Mouse (Mus musculus): ENCODE measurements around the gene Atp2b1.
"Not testable (repeated sequence)": the region's sequence is repeated elsewhere in the genome, so short reads cannot be mapped to it uniquely, and the experiment has no call there.

Atp2b1 gene

GRCm38 (mm10) chr10:98979951-98980350, 65.7 kb downstream of the Atp2b1 start:
- ChIA-PET POLR2A (no interaction called here), CTCF (no interaction called here)

DNA sequence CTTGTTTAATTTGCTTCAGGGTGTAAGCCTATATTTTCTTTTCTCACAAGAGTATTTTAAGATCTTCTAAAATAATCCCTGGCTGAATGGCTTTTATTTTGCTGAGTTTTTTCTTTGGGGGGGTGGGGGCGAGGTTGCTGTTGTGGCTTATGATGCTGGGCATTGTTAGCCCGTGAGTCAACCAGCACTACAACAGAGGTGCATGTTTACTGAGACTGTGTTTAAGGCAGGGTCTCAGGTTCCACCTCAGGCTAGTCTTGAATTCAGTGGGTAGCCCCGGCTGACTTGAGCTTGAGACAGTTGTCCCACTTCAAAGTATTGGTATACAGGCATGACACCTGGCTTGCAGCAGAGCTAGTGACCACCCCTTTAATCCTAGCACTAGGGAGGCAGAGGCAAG, 77.8 kb downstream of the Atp2b1 start:
- CTCF ChIA-PET, result no interaction called here
- POLR2A ChIA-PET, result interaction anchor here in 1 of 4 experiments (0.6 kb wide), 1 partner anchor 43 kb away, joined by 3 read pairs; no protein-coding TSS in a partner anchor

GRCm38 (mm10) chr10:98993186-98993585, 79.0 kb downstream of the Atp2b1 start:
- ChIA-PET POLR2A (interaction anchor here in 1 of 4 experiments (1.0 kb wide), 1 partner anchor 22 kb away, joined by 3 read pairs; no protein-coding TSS in a partner anchor), CTCF (no interaction called here)

GRCm38 (mm10) chr10:98995016-98995747, 81.0 kb downstream of the Atp2b1 start:
- CTCF ChIA-PET, result not testable (repeated sequence)
- POLR2A ChIA-PET, result interaction anchor here in 1 of 4 experiments (0.5 kb wide), 1 partner anchor 29 kb away, joined by 4 read pairs; no protein-coding TSS in a partner anchor

GRCm38 (mm10) chr10:99004866-99005265, 90.7 kb downstream of the Atp2b1 start:
- CTCF ChIA-PET, result no interaction called here
- POLR2A ChIA-PET, result no interaction called here

GRCm38 (mm10) chr10:99011084-99011483, 96.9 kb downstream of the Atp2b1 start:
- POLR2A ChIA-PET, result no interaction called here
- CTCF ChIA-PET, result no interaction called here

- ChIA-PET CTCF (no interaction called here), POLR2A (interaction anchor here in 1 of 4 experiments (0.6 kb wide), 1 partner anchor 28 kb away, joined by 5 read pairs; no protein-coding TSS in a partner anchor)
Measured at GRCm38 (mm10) chr10:99012086-99012485, 97.9 kb downstream of the Atp2b1 start.

GRCm38 (mm10) chr10:99014737-99015136, 100.5 kb downstream of the Atp2b1 start:
- CTCF ChIA-PET, result no interaction called here
- POLR2A ChIA-PET, result interaction anchor here in 2 of 4 experiments (0.6 to 1.6 kb wide), 3 partner anchors 12 to 100 kb away, joined by 3 to 6 read pairs (median 3); partner anchors contain the start of gene Atp2b1 (in 1 of the 2)

DNA sequence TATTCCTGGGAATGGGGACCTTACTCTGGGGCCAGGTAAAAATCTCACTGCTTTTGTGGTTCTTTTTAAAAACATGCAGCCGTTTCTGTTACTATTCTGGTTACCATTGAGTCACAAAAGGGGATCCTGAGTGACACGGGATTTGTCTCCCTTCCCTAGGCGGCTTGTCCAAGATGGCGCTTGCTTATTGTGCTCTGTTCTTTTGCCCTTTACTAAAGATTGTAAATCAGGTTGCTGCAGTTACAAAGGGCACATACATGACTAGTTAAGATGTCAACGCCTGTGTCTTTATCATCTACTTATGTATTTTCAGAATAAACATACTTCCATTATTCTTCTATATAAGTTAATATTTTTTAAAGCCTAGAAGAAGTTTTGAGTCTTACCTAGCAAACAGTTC, 102.8 kb downstream of the Atp2b1 start:
- ChIA-PET CTCF (no interaction called here), POLR2A (interaction anchor here in 1 of 4 experiments (1.3 kb wide), 1 partner anchor 17 kb away, joined by 3 read pairs; no protein-coding TSS in a partner anchor)

- CTCF ChIA-PET, result interaction anchor here in 1 of 4 experiments (0.6 kb wide), 1 partner anchor 135 kb away, joined by 5 read pairs; no protein-coding TSS in a partner anchor
Measured at GRCm38 (mm10) chr10:99027462-99027861, 113.3 kb downstream of the Atp2b1 start.

GRCm38 (mm10) chr10:99029844-99030243, 115.6 kb downstream of the Atp2b1 start:
- ChIA-PET POLR2A (interaction anchor here in 1 of 4 experiments (0.5 kb wide), 2 partner anchors 10 to 58 kb away, joined by 3 read pairs; no protein-coding TSS in a partner anchor), CTCF (no interaction called here)

More at GRCm38 (mm10) chr10:99027462-99027861, 113.3 kb downstream of the Atp2b1 start:
- POLR2A ChIA-PET, result interaction anchor here in 2 of 4 experiments (0.6 to 1.0 kb wide), 2 partner anchors 9 to 13 kb away, joined by 3 to 6 read pairs; no protein-coding TSS in a partner anchor

DNA sequence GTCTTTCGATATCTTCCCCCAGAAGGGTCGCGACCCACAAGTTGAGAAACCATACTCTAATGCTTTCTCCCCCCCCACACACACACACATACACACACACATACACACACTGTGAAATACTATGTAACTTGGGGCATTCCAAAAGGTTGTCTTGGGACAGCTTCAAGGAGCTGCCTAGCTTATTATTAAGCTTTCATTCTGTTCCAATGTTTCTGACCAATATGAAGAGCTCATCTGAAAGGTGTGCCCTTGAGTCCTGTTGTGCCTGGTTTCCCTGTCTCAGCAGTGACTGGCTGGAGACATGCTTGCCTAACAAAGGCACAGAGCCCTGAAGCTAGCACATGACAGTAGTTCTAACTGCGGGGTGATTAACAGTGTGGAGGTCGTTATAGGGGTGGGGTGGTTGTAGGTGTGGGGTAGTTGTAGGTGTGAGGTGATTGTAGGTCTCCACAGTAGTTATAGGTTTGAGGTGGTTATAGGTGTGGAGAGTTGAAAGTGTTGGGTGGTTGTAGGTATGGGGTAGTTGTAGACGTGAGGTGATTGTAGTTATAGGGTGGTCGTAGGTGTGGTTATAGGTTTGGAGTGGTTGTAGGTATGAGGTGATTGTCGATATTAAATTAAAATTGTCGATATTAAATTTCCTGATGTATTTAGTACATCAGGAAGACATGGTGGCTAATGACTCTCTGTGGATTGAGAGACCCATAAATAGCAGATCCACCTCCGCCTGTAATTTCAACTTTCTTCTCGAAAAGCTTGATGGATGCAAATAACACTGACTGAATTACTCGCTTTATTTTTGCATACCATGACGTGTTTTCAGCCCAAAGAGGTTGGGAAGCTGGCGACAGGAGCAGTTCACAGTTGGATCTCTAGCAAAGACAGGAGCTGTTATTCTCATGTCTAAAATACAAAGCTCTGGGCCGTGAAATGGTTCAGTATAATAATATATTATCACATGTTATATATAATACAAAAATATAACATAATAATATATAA, 119.9 kb downstream of the Atp2b1 start:
- ChIA-PET POLR2A (interaction anchor here in 2 of 4 experiments (0.6 to 1.1 kb wide), 2 partner anchors 14 to 16 kb away, joined by 3 read pairs; no protein-coding TSS in a partner anchor), CTCF (interaction anchor here in 1 of 4 experiments (0.5 kb wide), 1 partner anchor 121 kb away, joined by 3 read pairs; no protein-coding TSS in a partner anchor)

DNA sequence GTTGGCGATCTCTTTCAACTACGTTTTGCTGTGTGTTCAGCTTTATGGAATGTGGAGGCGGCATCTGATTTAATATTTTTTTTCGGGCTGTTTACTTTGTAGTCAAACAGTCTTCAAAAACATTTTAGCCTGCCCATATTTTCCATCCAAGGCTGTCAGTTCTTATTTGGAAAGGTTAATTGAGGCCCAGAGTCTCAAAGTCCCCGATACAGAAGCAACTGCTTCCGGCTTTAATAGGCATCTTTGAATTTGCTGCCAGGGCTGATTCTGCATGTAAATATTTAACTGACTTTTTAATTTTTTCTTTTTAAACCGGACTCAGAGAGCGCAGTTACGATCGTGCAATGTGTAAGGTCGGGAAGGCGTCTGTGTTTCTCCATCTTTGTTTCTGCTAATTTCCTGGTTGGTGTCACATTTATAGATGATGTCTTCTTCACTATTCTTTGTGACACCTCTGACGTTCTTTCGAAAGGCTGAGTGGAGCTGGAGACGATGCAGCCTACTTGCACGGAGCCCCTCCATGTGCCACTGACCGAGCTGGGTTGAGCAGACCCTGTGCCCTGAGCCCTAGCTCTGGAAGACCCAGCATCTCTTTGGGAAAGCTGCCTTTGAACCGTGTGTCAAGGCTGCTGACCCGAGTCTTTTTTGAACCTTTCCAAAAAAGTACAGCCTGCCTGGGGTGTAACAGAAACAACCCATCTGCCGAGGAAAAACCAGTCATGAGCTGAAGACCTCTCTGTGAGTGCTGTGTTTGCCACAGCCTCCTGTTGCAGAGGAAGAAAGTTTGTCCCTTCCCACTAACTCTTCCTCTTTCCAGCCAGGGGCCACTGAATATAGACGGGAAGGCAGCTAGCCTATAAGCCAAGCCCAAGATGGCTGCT, 123.2 kb downstream of the Atp2b1 start:
- ChIA-PET CTCF (no interaction called here), POLR2A (no interaction called here)

DNA sequence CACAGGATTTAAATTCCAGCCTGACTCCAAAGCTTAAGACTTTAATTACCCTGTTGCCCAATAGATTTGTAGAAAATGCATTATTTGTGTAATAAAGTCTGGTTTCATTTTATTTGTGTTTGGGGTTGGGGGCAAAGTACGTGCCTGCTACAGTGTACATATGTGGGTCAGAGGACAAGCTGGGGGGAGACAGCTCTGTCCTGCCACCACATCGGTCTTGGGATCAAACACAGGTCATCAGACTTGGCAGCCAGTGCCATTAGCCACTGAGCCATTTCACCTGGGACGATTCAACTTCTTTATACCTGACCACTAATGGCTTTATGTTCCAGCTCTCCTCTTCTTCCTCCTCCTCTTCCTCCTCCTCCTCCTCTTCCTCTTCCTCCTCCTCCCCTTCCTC, 124.7 kb downstream of the Atp2b1 start:
- POLR2A ChIA-PET, result no interaction called here
- CTCF ChIA-PET, result interaction anchor here in 1 of 4 experiments (0.6 kb wide), 1 partner anchor 131 kb away, joined by 4 read pairs; no protein-coding TSS in a partner anchor

- CTCF ChIA-PET, result no interaction called here
Measured at GRCm38 (mm10) chr10:99040171-99040570, 126.0 kb downstream of the Atp2b1 start.

GRCm38 (mm10) chr10:99046756-99047550, 132.7 kb downstream of the Atp2b1 start:
- CTCF ChIA-PET, result no interaction called here

More at GRCm38 (mm10) chr10:99040171-99040570, 126.0 kb downstream of the Atp2b1 start:
- POLR2A ChIA-PET, result interaction anchor here in 1 of 4 experiments (0.6 kb wide), 2 partner anchors 28 to 185 kb away, joined by 5 to 12 read pairs; no protein-coding TSS in a partner anchor

GRCm38 (mm10) chr10:99047551-99047940, 133.3 kb downstream of the Atp2b1 start:
- ChIA-PET POLR2A (no interaction called here), CTCF (no interaction called here)

More at GRCm38 (mm10) chr10:99046756-99047550, 132.7 kb downstream of the Atp2b1 start:
- POLR2A ChIA-PET, result no interaction called here

- POLR2A ChIA-PET, result no interaction called here
- CTCF ChIA-PET, result no interaction called here
Measured at GRCm38 (mm10) chr10:99050093-99050492, 135.9 kb downstream of the Atp2b1 start.
